8 mouse cellular contexts compared by ENCODE assay signal in the genomic region with DNA sequence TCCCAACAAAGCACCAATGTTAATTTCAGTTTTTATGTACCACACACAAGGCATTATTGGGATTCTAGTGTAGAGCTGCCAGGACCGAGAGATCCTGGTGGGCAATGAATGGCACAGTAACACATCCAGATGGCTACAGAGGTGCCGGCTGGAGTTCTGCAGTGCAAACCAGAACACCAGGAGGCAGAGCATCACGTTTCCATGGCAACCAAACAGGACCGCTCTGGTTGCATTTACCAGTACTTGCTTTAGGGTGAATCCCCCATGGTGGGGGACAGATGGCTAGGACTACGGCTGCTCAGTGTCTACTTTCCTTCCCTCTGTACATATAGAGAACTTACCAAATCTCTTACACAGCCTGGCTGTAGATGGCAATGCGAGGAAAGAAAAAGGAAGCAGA. TPM values are rescaled to one million over a fixed set of nuclear protein-coding genes. Genes with fewer than 3 reads are reported as not detected.
DNase-seq lines count a peak whose midpoint lies in the region; ATAC-seq and TF ChIP-seq lines count a peak whose summit lies in the region.

No protein-coding gene starts in this region.

- 59% methylated on average over 6 of the region's 6 CpGs for WGBS in lung, embryonic 14.5 days
- WGBS in forebrain, embryonic 15.5 days = 15% methylated on average over 6 of the region's 6 CpGs

- TF ChIP-seq CTCF in lung, embryonic 14.5 days (IDR thresholded peaks at IDR 0.05; ENCODE audit: low read depth) = no peak

- H3K9ac ChIP-seq in lung, embryonic 14.5 days = no peak overlapping the region
- H3K9ac ChIP-seq in forebrain, embryonic 15.5 days (replicated peaks) = no peak overlapping the region

- no peaks in the 10 kb centered on the region for H3K27me3 ChIP-seq in lung, embryonic 14.5 days (ENCODE audit: insufficient read depth, low read length)
- H3K27me3 ChIP-seq in forebrain, embryonic 15.5 days = no peaks in the 10 kb centered on the region

- H3K9me3 ChIP-seq in lung, embryonic 14.5 days (ENCODE audit: low read depth, low read length) = no peaks in the 10 kb centered on the region
- no peaks in the 10 kb centered on the region for H3K9me3 ChIP-seq in forebrain, embryonic 15.5 days

- intact Hi-C loops in left cerebral cortex, postnatal 14 days (cut with DNase I) = loop anchor here (5.0 kb wide), 1 partner anchor 65 kb away; no protein-coding TSS in a partner anchor

- 0 out of 2 replicates have a peak, but pooled peaks cover 3% of the 10 kb centered on the region for H3K4me1 ChIP-seq in lung, embryonic 14.5 days (ENCODE audit: insufficient read depth)
- H3K4me1 ChIP-seq in forebrain, embryonic 15.5 days = peaks cover 16% of the 10 kb centered on the region

- no peak overlapping the region for H3K4me3 ChIP-seq in lung, embryonic 14.5 days (ENCODE audit: low read depth, low read length)
- no peak overlapping the region for H3K4me3 ChIP-seq in forebrain, embryonic 15.5 days

- no peak for ATAC-seq in lung, embryonic 14.5 days (ENCODE audit: insufficient read depth)
- ATAC-seq in forebrain, embryonic 15.5 days (replicated peaks) = peak; percentile 84

- H3K4me2 ChIP-seq in lung, embryonic 14.5 days = no peak overlapping the region
- H3K4me2 ChIP-seq in forebrain, embryonic 15.5 days (replicated peaks) = no peak overlapping the region

- peak; percentile 48 for DNase-seq in lung, embryonic 14.5 days
- DNase-seq in lung, adult 18-20 months = no peak
- peak; percentile 53 to 90 for DNase-seq in left cerebral cortex, postnatal 14 days (ENCODE audit: low spot score in 2 of 2)
- DNase-seq in retina, postnatal 1 day = peak; percentile 88
- no peak for DNase-seq in adrenal gland, adult 2 months
- DNase-seq in T-cell, adult 2 months (ENCODE audit: low spot score) = no peak
- no peak for DNase-seq in ovary, postnatal 36 days (ENCODE audit: low spot score)

- no peak overlapping the region for H3K27ac ChIP-seq in lung, embryonic 14.5 days (ENCODE audit: low read depth)
- H3K27ac ChIP-seq in forebrain, embryonic 15.5 days (replicated peaks) = peak overlapping the region; percentile 49

- H3K36me3 ChIP-seq in lung, embryonic 14.5 days (ENCODE audit: insufficient read depth) = peaks cover 82% of the 10 kb centered on the region
- H3K36me3 ChIP-seq in forebrain, embryonic 15.5 days = peaks cover 41% of the 10 kb centered on the region

RNA-seq across cellular contexts. Expression of a gene that starts 57.7 kb away (rescaled TPM):
- 54.9 and 57.3 TPM in 2 replicates for polyA plus RNA-seq in lung, embryonic 14.5 days (2014; fragmentation: Nextera tagmentation; extraction: Ambion mirVana)
- 22.1 and 23.2 TPM in 2 replicates for polyA plus RNA-seq in forebrain, embryonic 15.5 days (2015; fragmentation: Nextera tagmentation; extraction: Ambion mirVana)
- total RNA-seq in left cerebral cortex, postnatal 14 days (2021) = 10 to 100 TPM; 12.3 to 12.7 TPM
- total RNA-seq in adrenal gland, adult 2 months (2021) = 10 to 100 TPM; 27.0 to 29.4 TPM
- polyA plus RNA-seq in adrenal gland, adult 2 months (2012; rRNA removed) = 1.3 and 1.8 TPM in 2 replicates

Comparison
In these comparisons a context has a peak if more than half of its experiments do, and no peak if none do; other contexts are left out.
1. DNase-seq: peak in lung, embryonic 14.5 days (single experiment), left cerebral cortex, postnatal 14 days (2 of 2) and retina, postnatal 1 day (single experiment); none in lung, adult 18-20 months (0 of 2), adrenal gland, adult 2 months (single experiment), T-cell, adult 2 months (single experiment) and ovary, postnatal 36 days (single experiment).